Mouse (Mus musculus) heart, embryonic 11.5 days (tissue): ENCODE results near the gene Stpg4. TPM values are rescaled to one million over a fixed set of nuclear protein-coding genes. Genes with fewer than 3 reads are reported as not detected.

Experiments
- ATAC-seq: fragments of 200-750 bp; cut with Nextera tagmentation; replicated peaks from 2 replicates; pipeline ENCODE4 v1.8.0; 2017; ENCODE audit warnings: moderate library complexity; ENCODE audit not compliant: insufficient number of reproducible peaks, low FRiP score, low TSS enrichment
- H3K27ac ChIP-seq: fragments of 300-500 bp; sonication (generic); 2 replicates; pipeline ENCODE4 v1.5.1; 2014; ENCODE audit warnings: mild to moderate bottlenecking, low read depth, low read length
- H3K27me3 ChIP-seq: fragments of 300-500 bp; sonication (generic); 2 replicates; pipeline ENCODE4 v1.6.1; 2014; ENCODE audit warnings: mild to moderate bottlenecking, low read length, mixed read lengths; ENCODE audit not compliant: control insufficient read depth, insufficient read depth
- H3K36me3 ChIP-seq: fragments of 300-500 bp; sonication (generic); 2 replicates; pipeline ENCODE4 v1.6.1; 2014; ENCODE audit warnings: mild to moderate bottlenecking, low read length, moderate library complexity, mixed read lengths; ENCODE audit not compliant: control insufficient read depth, insufficient read depth
- H3K4me1 ChIP-seq: fragments of 300-500 bp; sonication (generic); 2 replicates; pipeline ENCODE4 v1.6.1; 2014; ENCODE audit warnings: low read length; ENCODE audit not compliant: control insufficient read depth, insufficient read depth
- H3K4me2 ChIP-seq: fragments of 300-500 bp; sonication (generic); 2 replicates; pipeline ENCODE4 v1.6.1; 2014; ENCODE audit warnings: mild to moderate bottlenecking, moderate library complexity
- H3K4me3 ChIP-seq: fragments of 300-500 bp; sonication (generic); 2 replicates; pipeline ENCODE4 v1.5.1; 2014; ENCODE audit warnings: low read depth, low read length
- H3K9ac ChIP-seq: fragments of 300-500 bp; sonication (generic); 2 replicates; pipeline ENCODE4 v1.6.1; 2014; ENCODE audit warnings: mild to moderate bottlenecking, low read depth, low read length, moderate library complexity
- H3K9me3 ChIP-seq: fragments of 300-500 bp; sonication (generic); replicated peaks from 2 replicates; pipeline ENCODE4 v1.6.1; 2016; ENCODE audit warnings: low read length; ENCODE audit not compliant: control insufficient read depth
- WGBS: fragments of 180-500 bp; shearing (Covaris S2); extraction: QIAGEN DNeasy Blood & Tissue Kit; methylation state at CpG from one replicate; pipeline ENCODE4 v1.1.7; 2014; ENCODE audit not compliant: insufficient replicate concordance; 5-methylcytosine and 5-hydroxymethylcytosine counted together
- polyA plus RNA-seq: library from polyadenylated mRNA; unstranded; fragments of >200 nt; fragmentation: Nextera tagmentation; extraction: Ambion mirVana; gene quantifications from 2 replicates; pipeline ENCODE4 v1.2.1, GENCODE M21; 2014

Stpg4 gene
- not detected in 2 replicates for polyA plus RNA-seq

DNA sequence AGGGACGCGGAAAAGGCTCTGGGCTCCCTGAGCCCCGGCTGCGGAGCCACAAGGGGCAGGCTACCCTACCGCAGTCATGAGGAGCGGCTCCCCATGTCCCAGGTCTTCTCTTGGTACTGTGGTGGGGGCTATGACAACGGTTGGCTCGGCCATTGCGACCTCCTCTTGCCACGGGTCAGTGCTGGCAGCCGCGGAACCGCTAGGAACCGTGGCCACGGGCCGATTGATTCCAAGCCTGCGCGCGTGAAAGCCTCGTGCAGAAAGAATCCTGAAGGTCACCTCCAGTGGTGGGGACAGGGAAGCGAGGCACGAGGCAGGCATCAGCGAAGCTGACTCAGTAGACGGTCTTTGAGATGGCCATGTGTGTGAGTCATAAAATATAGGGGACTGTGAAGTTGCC lies at the start of gene Stpg4:
Stpg4 (minus strand) TSS at position 231 of the 400 bp plus-strand sequence.
- Histone ChIP-seq H3K4me2 (0 out of 2 replicates have a peak within 1 kb of the TSS, but pooled peaks have one; percentile 20), H3K4me1 (no peaks in the 10 kb centered on the region), H3K27me3 (no peaks in the 10 kb centered on the region), H3K36me3 (peaks cover 11% of the 10 kb centered on the region), H3K9me3 (no peaks in the 10 kb centered on the region), H3K9ac (no peak within 1 kb of the TSS), H3K27ac (no peak within 1 kb of the TSS), H3K4me3 (no peak within 1 kb of the TSS)
- no peak for ATAC-seq
- WGBS, result 48% methylated on average over 24 of the region's 24 CpGs

DNA sequence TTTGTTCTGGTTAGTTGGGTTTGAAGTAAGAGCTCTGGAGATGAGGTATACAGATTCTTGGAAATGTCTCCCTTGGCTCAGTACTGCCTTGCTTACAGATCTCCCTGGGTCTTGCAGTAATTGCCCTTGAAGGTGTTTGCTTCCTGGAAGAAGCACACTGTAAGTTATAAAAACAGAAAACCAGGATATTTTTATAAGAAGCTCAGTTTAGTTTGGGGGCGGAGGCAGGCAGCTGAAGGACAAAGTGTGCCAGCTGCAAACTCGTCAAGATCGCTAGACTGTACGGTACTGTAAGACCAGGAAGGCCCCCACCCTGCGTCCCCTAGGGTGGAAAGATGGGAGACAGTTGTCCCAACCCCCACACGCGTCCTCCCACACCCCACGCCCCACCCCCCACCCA lies 47.8 kb upstream of the Stpg4 start:
- Histone ChIP-seq H3K36me3 (no peaks in the 10 kb centered on the region), H3K4me2 (no peak overlapping the region), H3K4me3 (no peak overlapping the region), H3K4me1 (peaks cover 29% of the 10 kb centered on the region), H3K9me3 (no peaks in the 10 kb centered on the region), H3K27ac (no peak overlapping the region), H3K27me3 (no peaks in the 10 kb centered on the region), H3K9ac (no peak overlapping the region)
- WGBS, result 46% methylated on average over 8 of the region's 8 CpGs
- ATAC-seq, result no peak

DNA sequence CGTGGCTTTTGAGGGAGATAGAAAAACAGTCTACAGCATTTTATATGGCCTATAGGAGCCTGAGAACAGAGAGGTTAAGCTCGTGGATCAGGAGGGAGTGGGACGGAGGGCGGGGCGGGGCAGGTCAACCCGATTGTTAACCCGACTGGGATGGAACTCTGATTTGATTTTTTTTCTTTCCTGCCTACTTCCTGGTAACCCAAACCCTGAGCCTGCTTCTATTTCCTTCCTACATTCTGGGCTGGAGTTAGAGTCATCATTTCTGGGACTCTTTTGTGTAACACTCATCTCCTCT lies 46.9 kb upstream of the Stpg4 start:
- 0 out of 2 replicates have a peak, but pooled peaks have one; percentile 9 for ATAC-seq
- H3K9ac ChIP-seq, result peak overlapping the region; percentile 59; the same call in 1 of the 2 replicates
- 4% methylated on average over 7 of the region's 7 CpGs for WGBS
- no peaks in the 10 kb centered on the region for H3K9me3 ChIP-seq
- H3K4me2 ChIP-seq, result peak overlapping the region; percentile 75
- no peak overlapping the region for H3K27ac ChIP-seq
- no peaks in the 10 kb centered on the region for H3K27me3 ChIP-seq
- no peaks in the 10 kb centered on the region for H3K36me3 ChIP-seq
- peaks cover 31% of the 10 kb centered on the region for H3K4me1 ChIP-seq
- peak overlapping the region; percentile 41 for H3K4me3 ChIP-seq

DNA sequence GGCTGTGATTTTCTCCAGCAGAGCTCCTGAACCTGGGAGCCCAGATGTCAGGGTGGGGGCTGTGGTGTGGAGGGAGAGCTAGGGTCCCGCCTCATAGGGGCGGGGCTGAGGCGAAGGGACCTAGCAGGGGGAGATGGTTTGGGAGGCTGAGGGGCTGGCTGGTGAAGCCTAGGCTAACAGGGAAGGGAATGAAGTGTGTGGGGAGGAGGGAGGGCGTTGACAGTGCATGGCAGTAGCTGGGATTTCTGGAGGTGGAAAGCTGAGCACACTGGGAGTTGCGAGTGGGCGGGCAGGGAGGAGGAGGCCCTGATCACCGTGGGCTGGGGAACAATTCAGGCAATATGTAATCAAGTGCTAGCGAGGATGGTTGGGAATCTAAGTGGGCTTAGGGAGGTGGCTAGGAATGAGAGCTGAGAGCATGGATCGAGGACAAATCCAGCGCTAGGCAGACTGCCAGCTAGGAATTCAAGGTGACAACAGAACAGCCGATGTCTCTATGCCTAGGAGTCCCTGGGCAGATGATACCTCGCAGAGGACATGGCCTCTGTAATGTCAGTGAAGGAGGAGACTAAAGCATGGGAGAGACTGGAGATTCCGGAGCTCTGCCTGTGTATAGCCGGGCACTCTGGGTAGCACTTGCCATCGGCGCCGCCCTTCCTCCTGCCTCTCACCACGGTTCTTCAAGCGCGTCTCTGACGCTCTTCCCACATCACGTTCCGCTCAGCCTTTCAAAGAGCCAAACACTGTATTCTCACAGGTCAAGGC lies 46.4 kb upstream of the Stpg4 start:
- ATAC-seq, result peak; percentile 37
- Histone ChIP-seq H3K27ac (peak overlapping the region; percentile 67), H3K4me3 (peak overlapping the region; percentile 41), H3K9ac (peak overlapping the region; percentile 59), H3K4me2 (peak overlapping the region; percentile 75), H3K27me3 (no peaks in the 10 kb centered on the region), H3K9me3 (no peaks in the 10 kb centered on the region), H3K4me1 (peaks cover 31% of the 10 kb centered on the region), H3K36me3 (no peaks in the 10 kb centered on the region)
- WGBS, result 1% methylated on average over 23 of the region's 23 CpGs

DNA sequence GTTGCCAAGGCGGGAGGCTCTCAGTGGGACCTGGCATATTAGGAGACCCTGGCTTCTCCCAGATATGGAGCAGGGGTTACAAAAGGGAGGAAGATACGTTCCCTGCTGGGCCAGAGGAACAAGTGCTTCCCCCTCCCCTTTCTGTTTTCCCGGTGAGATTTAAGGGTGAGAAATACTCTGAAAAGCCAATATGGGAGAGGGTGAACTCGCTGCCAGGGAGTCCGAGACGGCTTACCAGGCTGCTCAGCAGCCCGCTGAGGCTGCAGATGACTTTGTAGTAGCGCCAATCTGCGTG lies 45.8 kb upstream of the Stpg4 start:
- Histone ChIP-seq H3K27ac (peak overlapping the region; percentile 67), H3K36me3 (no peaks in the 10 kb centered on the region), H3K4me3 (peak overlapping the region; percentile 41), H3K9ac (peak overlapping the region; percentile 59), H3K4me1 (peaks cover 31% of the 10 kb centered on the region), H3K4me2 (peak overlapping the region; percentile 75), H3K27me3 (no peaks in the 10 kb centered on the region), H3K9me3 (no peaks in the 10 kb centered on the region)
- 6% methylated on average over 9 of the region's 9 CpGs for whole genome bisulfite sequencing
- no peak for ATAC-seq

DNA sequence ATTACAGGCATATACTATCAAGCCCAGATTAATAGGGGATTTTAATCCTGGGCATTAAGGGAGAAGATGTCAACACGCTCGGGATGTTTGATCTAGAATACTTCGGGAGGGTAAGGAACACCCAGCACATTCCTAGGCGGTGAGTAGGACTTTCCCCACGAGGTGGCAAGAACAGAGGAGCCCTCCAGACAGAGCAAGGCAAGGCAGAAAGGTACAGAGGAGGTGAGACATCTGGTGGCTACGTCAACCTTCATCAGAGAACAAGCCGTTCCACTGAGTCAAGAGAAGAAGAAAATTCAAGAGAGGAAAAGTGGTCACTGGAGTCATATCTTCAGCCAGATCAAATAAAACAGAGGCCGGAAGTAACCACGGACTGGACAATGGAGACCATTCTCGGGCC lies 45.3 kb upstream of the Stpg4 start:
- WGBS, result 31% methylated on average over 10 of the region's 10 CpGs

DNA sequence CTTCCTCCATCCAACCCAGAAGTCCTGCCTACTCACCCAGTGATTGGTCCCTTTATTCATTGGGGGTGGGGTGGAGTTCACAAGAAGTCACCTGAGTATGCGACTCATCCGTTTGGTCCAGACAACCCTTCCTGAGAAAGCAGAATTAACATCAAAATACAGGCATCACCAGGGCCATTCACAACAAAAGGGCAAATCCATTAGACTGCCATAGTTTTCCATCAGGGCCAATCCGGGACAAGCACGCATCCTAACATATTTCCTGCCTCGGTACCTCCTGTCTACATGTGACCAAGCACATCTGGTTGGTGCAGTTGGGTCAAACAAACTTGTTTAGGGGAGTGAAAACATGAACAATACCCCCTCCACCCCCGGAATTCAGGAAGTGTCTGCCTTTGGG lies 44.1 kb upstream of the Stpg4 start:
- Histone ChIP-seq H3K9ac (no peak overlapping the region), H3K4me3 (no peak overlapping the region), H3K4me1 (peaks cover 27% of the 10 kb centered on the region), H3K9me3 (no peaks in the 10 kb centered on the region), H3K36me3 (no peaks in the 10 kb centered on the region), H3K4me2 (no peak overlapping the region), H3K27ac (no peak overlapping the region), H3K27me3 (no peaks in the 10 kb centered on the region)
- ATAC-seq, result no peak
- 58% methylated on average over 6 of the region's 6 CpGs for WGBS

More for the DNA sequence above, 45.3 kb upstream of the Stpg4 start:
- Histone ChIP-seq H3K4me3 (peak overlapping the region; percentile 41), H3K36me3 (no peaks in the 10 kb centered on the region), H3K27me3 (no peaks in the 10 kb centered on the region), H3K4me2 (peak overlapping the region; percentile 75), H3K9me3 (no peaks in the 10 kb centered on the region), H3K4me1 (peaks cover 31% of the 10 kb centered on the region), H3K27ac (peak overlapping the region; percentile 67), H3K9ac (peak overlapping the region; percentile 59; the same call in 1 of the 2 replicates)
- ATAC-seq, result 0 out of 2 replicates have a peak, but pooled peaks have one; percentile 9

DNA sequence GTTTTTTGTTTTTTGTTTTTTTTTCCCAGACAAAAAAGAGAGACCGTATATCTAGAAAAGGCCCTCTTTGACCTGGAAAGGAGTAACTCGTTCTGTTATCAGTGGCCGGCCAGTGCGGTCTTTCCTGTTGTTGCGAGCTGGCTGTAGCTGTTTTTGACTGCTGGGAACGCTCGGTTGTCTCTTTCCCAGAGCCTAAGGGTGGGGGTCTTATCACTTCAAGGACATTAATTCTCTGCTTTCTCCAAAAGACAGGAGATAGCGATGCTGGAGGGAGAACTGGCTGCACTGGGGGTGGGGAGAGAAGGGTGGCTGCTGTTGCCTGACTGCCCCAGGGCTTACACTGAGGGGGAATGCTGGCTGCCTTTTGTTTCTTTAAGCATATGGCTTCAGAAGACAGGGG lies 43.3 kb upstream of the Stpg4 start:
- Histone ChIP-seq H3K9me3 (no peaks in the 10 kb centered on the region), H3K9ac (0 out of 2 replicates have a peak overlapping the region, but pooled peaks have one; percentile 10), H3K4me1 (peaks cover 27% of the 10 kb centered on the region), H3K4me2 (peak overlapping the region; percentile 42), H3K4me3 (no peak overlapping the region), H3K27ac (peak overlapping the region; percentile 50; the same call in 1 of the 2 replicates), H3K36me3 (no peaks in the 10 kb centered on the region), H3K27me3 (no peaks in the 10 kb centered on the region)
- 9% methylated on average over 8 of the region's 8 CpGs for WGBS
- 0 out of 2 replicates have a peak, but pooled peaks have one; percentile 43 for ATAC-seq

DNA sequence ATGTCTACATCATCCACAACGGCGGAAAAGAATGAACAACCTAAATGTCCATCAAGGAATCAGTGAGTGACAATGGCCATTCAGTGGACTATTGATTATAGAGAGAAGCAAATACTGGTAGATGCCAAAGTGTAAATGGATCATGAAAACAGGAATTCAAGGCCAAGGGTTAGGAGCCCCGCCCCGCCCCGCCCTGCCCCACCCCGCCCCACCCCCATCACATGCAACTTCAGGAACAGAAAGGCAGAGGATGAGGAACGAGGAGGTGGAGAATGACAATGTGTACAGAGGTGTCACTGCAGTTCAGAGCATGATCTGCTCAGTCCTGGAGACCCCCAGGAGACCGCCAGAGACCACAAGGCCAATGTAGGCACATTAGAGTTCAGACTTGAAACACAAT lies 42.7 kb upstream of the Stpg4 start:
- no peaks in the 10 kb centered on the region for H3K9me3 ChIP-seq
- H3K27me3 ChIP-seq, result no peaks in the 10 kb centered on the region
- H3K4me1 ChIP-seq, result peaks cover 27% of the 10 kb centered on the region
- no peak overlapping the region for H3K4me3 ChIP-seq
- peak overlapping the region; percentile 50; the same call in 1 of the 2 replicates for H3K27ac ChIP-seq
- no peak for ATAC-seq
- H3K9ac ChIP-seq, result no peak overlapping the region
- H3K4me2 ChIP-seq, result peak overlapping the region; percentile 42
- no peaks in the 10 kb centered on the region for H3K36me3 ChIP-seq
- WGBS, result 55% methylated on average over 8 of the region's 8 CpGs
